Comparison of ENCODE assay signal across 24 mouse cellular contexts in the genomic region with DNA sequence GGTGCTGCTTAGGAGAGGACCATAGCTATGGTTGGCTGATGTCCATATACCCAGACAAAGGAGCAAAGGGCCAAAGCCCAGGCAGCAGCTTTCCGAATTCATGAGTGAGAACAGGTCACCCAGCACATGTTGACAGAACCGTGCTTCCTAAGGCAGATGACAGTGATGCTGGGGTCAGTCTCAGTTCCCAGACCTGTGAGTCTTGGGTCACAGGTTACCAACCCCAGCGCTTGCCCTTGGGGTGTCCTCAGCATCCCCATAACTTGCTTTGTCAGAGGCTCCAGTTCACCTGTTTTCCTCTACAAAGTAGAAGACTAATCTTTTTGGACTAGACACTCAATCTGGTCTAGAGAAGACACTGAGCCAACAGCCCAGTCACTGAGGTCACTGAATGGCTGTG.
"Had no signal": no experiment of that assay in that cellular context is flagged by ENCODE, and none has a peak within 500 bp of the region (broad histone marks: within the 10 kb centered on the region; RNA-seq: fewer than 3 reads in every experiment).

No protein-coding gene starts in this region.

- H3K36me3 ChIP-seq: heart, embryonic 10.5 days; heart, embryonic 12.5 days; hindbrain, embryonic 10.5 days; hindbrain, embryonic 12.5 days; intestine, embryonic 15.5 days; limb, embryonic 13.5 days; limb, embryonic 15.5 days; liver, embryonic 12.5 days had no signal

- H3K9ac ChIP-seq: heart, embryonic 12.5 days; hindbrain, embryonic 12.5 days; hindbrain, embryonic 14.5 days; intestine, embryonic 15.5 days; limb, embryonic 13.5 days; limb, embryonic 15.5 days; liver, embryonic 12.5 days had no signal

- H3K27me3 ChIP-seq: heart, embryonic 12.5 days; hindbrain, embryonic 12.5 days; intestine, embryonic 15.5 days; limb, embryonic 13.5 days; limb, embryonic 15.5 days; liver, embryonic 12.5 days had no signal

- DNase-seq: gastrocnemius, adult 2 months; gastrocnemius, postnatal 10 days; gastrocnemius, postnatal 25 days; heart, postnatal 10 days; heart, postnatal 4 days; kidney, adult 18-20 months; kidney, adult 8-10 months; kidney, postnatal 10 days; kidney, postnatal 36 days; layer of hippocampus, adult 9-11 months; layer of hippocampus, postnatal 36 days; left cerebral cortex, postnatal 4 days had no signal

- H3K4me2 ChIP-seq: heart, embryonic 12.5 days; hindbrain, embryonic 12.5 days; hindbrain, embryonic 14.5 days; intestine, embryonic 15.5 days; limb, embryonic 13.5 days; limb, embryonic 15.5 days; liver, embryonic 12.5 days had no signal

- H3K27ac ChIP-seq: gastrocnemius, adult 2 months; heart, embryonic 10.5 days; hindbrain, embryonic 10.5 days; hindbrain, embryonic 12.5 days; hindbrain, embryonic 14.5 days; intestine, embryonic 15.5 days; limb, embryonic 13.5 days; limb, embryonic 15.5 days; liver, embryonic 12.5 days had no signal

- H3K9me3 ChIP-seq: heart, embryonic 10.5 days; heart, embryonic 12.5 days; hindbrain, embryonic 10.5 days; hindbrain, embryonic 12.5 days; intestine, embryonic 15.5 days; limb, embryonic 13.5 days; limb, embryonic 15.5 days; liver, embryonic 12.5 days had no signal

- H3K4me3 ChIP-seq: gastrocnemius, adult 2 months; heart, embryonic 10.5 days; heart, embryonic 12.5 days; hindbrain, embryonic 10.5 days; hindbrain, embryonic 12.5 days; intestine, embryonic 15.5 days; limb, embryonic 13.5 days; limb, embryonic 15.5 days; liver, embryonic 12.5 days had no signal

- ATAC-seq: hindbrain, embryonic 16.5 days; inflammation-experienced regulatory T-cells, adult 6 months; intestine, embryonic 15.5 days; intestine, postnatal 0 days; liver, embryonic 12.5 days had no signal

- H3K4me1 ChIP-seq: heart, embryonic 10.5 days; heart, embryonic 12.5 days; hindbrain, embryonic 10.5 days; hindbrain, embryonic 12.5 days; intestine, embryonic 15.5 days; limb, embryonic 13.5 days; limb, embryonic 15.5 days had no signal
